Mouse (Mus musculus) lung, adult 2 months (tissue): ENCODE data around the gene Ikzf1.

ENCODE experiments used
- CTCF ChIP-seq: fragments of 200-500 bp; IDR thresholded peaks from 2 replicates; pipeline ENCODE4 v1.5.1; 2011; ENCODE audit warnings: mild to moderate bottlenecking, low read length, control low read depth; ENCODE audit not compliant: insufficient read depth
- POLR2A ChIP-seq: fragments of 200-500 bp; IDR thresholded peaks from 2 replicates; pipeline ENCODE4 v1.6.1; 2011; ENCODE audit warnings: low read depth, mild to moderate bottlenecking, control low read depth, low read length, borderline replicate concordance; ENCODE audit errors: extremely low read depth

- no peak for TF ChIP-seq POLR2A
- TF ChIP-seq CTCF: no peak
Measured at GRCm38 (mm10) chr11:11716692-11717037, 31.9 kb downstream of the Ikzf1 start.
